Mouse (Mus musculus) lung, postnatal 25 days (tissue): Measurements from ENCODE around the gene Plce1.

Experiments
- DNase-seq: peaks from one replicate; pipeline ENCODE4 v3.0.0; 2022; ENCODE audit warnings: low spot score

The Plce1 gene

GRCm38 (mm10) chr19:38723969-38724368 is 243.1 kb downstream of the Plce1 start:
- DNase-seq, result peak; percentile 1

GRCm38 (mm10) chr19:38728842-38729241 is 247.9 kb downstream of the Plce1 start:
- DNase-seq, result no peak

GRCm38 (mm10) chr19:38729264-38729663 is 248.4 kb downstream of the Plce1 start:
- DNase-seq, result no peak

- no peak for DNase-seq
These were observed 263.6 kb downstream of the Plce1 start for GRCm38 (mm10) chr19:38744546-38744945.

GRCm38 (mm10) chr19:38745810-38746491 is 265.0 kb downstream of the Plce1 start:
- DNase-seq, result no peak

DNA sequence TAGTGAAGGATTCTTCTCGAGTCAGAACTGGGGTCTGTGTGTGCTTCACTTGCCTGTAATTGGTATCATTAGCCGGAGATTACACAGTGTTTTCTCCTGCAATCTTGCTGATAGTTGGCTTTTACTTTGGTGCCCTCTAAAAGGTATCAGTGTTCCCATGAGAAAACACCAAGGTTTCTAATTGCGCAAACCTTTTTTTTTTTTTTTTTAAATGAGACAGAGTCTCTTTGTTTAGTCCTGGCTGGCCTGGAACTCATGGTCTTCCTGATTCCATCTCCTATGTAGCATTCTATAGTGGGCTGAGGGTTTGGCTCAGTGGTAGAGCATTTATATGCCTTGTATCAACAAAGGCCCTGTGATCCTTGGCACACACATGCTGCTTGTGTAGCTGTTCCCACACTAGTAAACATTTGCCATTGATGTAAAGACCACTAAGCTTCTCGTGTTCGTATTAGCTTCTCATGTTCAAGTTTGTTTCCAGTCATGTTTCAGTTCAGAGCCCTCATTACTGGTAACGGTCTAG is 265.6 kb downstream of the Plce1 start:
- no peak for DNase-seq

DNA sequence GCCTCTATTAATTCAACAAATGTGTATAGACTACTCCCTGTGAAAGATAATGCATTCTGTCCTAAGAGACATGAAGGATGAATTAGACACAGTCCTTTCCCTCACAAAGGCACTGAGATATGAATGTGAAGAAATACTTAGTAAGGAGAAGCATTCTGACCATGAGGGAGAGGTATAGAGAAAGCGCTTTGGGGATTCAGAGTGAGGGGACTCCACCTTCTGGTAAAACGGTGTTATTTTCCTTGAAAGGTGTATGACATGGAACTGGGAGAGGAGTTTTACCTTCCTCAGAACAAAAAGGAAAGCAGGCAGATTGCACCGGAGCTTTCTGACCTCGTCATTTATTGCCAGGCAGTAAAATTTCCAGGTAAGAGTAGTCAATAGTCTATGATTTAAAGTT is 269.3 kb downstream of the Plce1 start:
- DNase-seq, result no peak

- DNase-seq, result no peak
These were observed 276.3 kb downstream of the Plce1 start for GRCm38 (mm10) chr19:38757161-38757560.

GRCm38 (mm10) chr19:38758056-38758455 is 277.1 kb downstream of the Plce1 start:
- no peak for DNase-seq

DNA sequence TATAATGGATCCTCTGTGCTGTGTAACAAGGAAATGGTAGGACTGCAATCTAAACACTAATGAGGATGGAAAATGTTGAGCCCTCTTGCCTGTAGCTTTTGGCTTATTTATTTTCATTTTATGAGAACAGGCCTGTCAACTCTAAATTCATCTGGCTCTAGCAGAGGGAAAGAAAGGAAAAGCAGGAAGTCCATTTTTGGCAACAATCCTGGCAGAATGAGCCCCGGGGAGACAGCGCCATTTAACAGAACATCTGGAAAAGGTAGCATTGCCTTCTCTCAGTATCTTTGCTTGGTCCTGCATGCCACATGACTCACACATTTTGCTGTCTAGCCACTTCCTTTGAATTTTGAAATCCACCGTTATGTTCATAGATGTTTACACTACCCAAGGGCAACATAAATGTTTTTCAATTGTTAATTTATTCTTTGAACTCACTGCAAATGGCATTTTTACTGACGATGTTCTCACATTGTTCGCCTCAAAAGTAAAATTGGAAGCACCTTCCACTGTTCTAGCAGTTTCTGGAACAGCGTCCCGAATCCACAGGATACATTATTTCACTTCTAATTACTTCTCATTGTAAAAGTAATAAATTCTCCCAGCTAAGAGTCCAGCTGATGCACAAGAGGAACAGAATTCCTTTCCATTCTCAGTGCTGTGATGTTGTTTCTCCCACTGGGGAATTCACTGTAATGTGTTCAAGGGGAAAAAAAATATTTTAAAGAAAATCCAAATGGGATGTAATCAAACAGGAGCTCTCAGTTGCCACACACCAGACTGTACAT is 278.0 kb downstream of the Plce1 start:
- no peak for DNase-seq

DNA sequence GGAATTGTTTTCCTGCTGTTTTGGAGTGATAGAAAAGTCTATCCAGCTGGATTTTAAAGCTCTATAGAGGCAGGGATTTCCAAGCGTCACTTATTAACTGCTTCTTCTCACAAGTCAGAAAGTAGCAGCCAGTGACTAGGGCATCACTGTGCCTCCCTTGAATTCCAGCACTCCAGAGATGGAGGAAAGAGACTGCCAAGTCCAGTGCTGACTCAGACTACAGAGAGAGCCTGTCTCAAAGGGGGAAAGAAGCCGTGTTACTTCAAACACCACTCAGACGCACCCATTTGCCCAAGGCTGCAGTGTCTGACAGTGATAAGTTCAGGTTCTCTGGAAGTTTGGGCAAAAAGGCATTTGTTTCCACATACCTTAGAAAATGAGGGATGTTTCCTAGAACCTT is 279.5 kb downstream of the Plce1 start:
- no peak for DNase-seq

DNA sequence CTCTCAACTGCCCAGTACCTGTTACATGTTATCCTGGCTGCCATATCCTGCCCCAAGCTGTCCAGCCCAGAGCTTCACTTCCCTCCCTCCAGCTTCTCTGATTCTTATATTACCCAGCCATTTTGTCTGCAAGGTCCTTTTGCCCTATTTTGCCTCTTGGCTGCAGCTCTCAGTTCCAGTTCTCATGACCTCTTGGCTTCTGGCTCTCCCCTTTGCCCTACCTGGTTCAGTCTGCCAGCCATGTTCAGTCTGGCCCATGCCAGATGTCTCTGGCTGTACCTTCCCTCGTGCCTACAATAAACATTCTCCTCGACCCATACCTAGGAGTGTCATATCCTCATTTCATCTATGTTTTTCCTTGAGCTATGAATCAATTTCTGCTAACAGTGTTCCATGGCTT is 285.4 kb downstream of the Plce1 start:
- no peak for DNase-seq

GRCm38 (mm10) chr19:38775548-38775947 is 294.6 kb downstream of the Plce1 start:
- no peak for DNase-seq

DNA sequence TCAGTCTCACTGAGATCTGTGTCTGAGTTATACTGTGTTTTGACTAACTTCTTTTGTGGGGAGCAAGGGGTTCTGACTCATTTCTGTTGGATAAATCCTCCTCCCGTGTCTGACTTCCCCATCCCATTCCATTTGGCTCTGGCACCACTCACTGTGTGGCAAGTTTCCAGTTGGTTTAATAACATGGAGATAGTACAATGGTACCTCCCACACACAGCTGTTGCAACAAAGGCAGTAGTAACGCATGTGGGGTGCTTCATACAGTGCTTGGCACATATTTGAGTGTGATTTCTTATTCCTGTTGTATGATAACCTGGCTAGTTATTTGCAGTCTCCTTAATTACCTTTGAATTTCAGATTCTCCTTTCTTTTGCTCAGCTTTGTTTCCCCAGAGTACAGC is 297.9 kb downstream of the Plce1 start:
- DNase-seq, result no peak

DNA sequence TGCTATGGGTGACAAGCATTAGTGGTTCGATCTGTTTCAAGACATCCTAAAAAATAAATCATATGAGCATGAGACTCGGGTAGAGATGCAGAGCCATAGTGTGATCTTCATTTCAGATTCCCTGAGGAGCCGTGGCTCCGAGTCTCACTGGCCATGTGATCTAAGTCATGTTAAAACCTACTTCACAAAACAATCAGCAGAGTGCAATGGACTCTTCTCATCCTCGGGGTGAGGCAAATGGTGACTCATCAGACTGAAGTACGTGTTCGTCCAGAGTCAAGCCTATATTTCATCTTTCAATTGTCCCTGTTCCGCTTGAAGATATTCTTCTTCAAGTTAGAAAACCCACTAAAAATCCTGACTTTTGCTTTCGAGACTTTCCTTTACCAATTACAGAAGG is 302.6 kb downstream of the Plce1 start:
- DNase-seq, result no peak

DNA sequence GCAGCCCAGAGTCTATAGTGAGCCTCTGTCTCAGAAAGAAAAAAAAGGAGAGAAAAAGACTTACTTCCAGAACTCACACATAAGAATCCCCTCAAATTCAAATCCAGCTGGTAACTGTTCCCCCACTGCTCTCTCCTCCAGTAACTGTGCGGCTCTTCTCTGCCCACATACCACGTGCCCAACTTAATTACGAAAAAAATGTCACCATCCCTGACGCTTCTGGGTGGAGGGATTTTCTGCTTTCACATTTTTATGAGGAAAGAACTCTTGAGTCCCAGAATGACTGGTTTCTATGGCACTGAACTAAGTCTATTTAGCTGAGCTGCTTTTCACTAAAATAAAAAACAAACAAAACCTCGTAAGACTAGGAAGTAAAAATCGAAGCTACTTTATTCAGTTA is 306.8 kb downstream of the Plce1 start:
- DNase-seq, result no peak

GRCm38 (mm10) chr19:38793563-38794045 is 312.7 kb downstream of the Plce1 start:
- DNase-seq, result no peak

DNA sequence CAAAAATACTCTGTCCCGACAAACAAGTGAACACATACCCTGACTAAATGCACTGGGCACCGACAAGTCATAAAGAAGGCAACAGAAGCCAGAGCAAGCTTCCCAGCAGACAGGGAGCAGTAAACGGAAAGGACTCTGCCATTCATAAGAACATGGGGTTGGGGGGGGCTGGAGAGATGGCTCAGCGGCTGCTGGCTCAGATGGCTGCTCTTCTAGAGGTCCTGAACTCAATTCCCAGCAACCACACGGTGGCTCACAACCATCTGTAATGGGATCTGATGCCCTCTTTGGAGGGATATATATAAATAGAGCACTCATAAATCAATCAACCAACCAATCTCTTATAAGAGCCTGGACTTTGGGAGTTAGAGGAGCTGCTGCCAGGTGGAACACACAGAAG is 315.6 kb downstream of the Plce1 start:
- DNase-seq, result no peak

- no peak for DNase-seq
These were observed 317.4 kb downstream of the Plce1 start for GRCm38 (mm10) chr19:38798291-38798690.

DNA sequence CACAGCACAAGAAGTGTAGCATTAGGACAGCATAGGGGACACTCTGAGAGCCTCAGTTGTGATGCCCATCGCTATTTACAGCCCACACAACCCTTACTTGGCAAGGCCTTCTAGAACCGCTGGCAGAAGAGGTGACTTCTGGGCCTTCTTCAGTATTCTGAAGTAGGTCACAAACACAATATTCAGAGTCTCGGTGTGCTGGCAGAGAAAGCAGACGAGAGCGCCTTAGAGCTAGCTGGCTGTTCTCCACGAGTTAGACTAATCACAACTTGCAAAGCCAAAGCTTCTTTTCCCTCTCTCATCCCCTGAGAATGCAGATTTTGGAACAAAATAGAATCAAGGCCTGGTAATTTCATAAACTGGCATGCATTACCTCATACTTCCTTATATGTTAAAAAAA is 317.9 kb downstream of the Plce1 start:
- DNase-seq, result no peak

- DNase-seq, result no peak
These were observed 337.3 kb downstream of the Plce1 start for GRCm38 (mm10) chr19:38818191-38818590.

DNA sequence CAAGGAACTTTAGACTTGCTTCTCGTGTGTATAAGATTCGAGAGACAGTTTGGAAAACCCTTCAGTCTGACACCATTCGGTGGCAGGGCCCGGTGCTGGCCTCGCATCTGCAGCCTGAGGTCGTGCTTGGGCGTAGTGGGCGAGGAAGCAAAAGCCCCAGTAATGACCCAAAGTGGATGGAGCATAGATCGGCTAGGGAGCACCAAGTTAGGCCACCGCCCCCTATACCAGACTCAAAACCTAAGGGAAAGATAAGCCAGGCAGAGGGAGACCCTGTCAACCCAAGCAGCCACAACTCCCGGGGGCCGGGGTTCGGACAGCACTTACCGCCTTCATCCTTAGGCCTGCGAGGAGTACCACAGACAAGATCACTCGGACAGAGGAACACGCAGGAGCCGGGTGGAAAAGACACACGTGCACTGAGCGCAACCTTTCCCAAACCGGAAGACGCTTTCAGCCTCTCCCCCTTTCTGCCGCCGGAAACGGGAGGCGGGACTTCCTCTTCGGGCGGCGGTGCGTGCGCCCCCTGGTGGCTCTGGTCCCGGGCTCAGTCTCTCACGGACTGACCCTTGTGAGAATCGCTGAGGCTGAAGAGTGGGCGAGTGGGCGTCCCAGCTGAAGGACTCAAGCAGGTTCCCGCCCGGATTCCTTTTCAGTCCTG is 338.0 kb downstream of the Plce1 start, which contains the start of gene Noc3l:
TSS of gene Noc3l (minus strand) at position 472 of the 661 bp plus-strand sequence.
- DNase-seq, result peak; percentile 93

DNA sequence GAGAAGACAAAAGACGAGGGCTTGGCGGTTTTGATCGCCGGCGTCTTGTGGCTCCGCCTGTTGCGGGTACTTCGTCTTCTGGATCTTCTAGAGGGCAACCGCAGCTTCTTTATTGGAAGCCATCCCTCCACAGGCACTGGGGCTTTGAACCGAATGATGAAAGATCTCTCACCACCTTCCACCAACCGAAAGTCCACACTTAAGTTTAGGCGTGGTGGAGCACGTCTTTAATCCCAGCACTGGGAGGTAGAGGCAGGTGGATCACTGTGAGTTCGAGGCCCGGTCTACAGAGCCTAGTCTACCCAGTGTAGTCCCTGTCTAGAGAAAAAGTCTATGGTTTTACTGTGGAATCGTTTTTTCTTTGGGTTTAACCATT is 338.5 kb downstream of the Plce1 start:
- DNase-seq, result no peak
